Mouse (Mus musculus) heart, postnatal 0 days (tissue): ENCODE measurements around the gene Kcnj8.

Experiments used
- CTCF ChIP-seq: IDR thresholded peaks from 2 replicates; pipeline ENCODE4 v1.5.1; 2016; ENCODE audit warnings: antibody characterized with exemption, control low read depth, low read depth
- EP300 ChIP-seq: IDR thresholded peaks from 2 replicates; pipeline ENCODE4 v1.6.1; 2016; ENCODE audit warnings: antibody characterized with exemption, low read depth

- TF ChIP-seq CTCF (no peak), EP300 (no peak)
Measured at GRCm38 (mm10) chr6:142568713-142569357, 2.6 kb downstream of the Kcnj8 start.
